Mouse (Mus musculus) lung, postnatal 4 days (tissue): ENCODE data around the gene Cacna1e.

Source experiments
- DNase-seq, 2 experiments: peaks; one replicate each; pipeline ENCODE4 v3.0.0; 2021

Cacna1e gene

GRCm38 (mm10) chr1:154836473-154836872 is 47.8 kb downstream of the Cacna1e start:
- DNase-seq, result no peak

GRCm38 (mm10) chr1:154832168-154832539 is 52.1 kb downstream of the Cacna1e start:
- no peak for DNase-seq

GRCm38 (mm10) chr1:154831269-154832167 is 52.8 kb downstream of the Cacna1e start:
- no peak for DNase-seq

- DNase-seq, result no peak
These were observed 54.2 kb downstream of the Cacna1e start for GRCm38 (mm10) chr1:154830051-154830450.

GRCm38 (mm10) chr1:154823098-154823497 is 61.2 kb downstream of the Cacna1e start:
- no peak for DNase-seq

GRCm38 (mm10) chr1:154820422-154820821 is 63.9 kb downstream of the Cacna1e start:
- DNase-seq, result no peak

GRCm38 (mm10) chr1:154819960-154820359 is 64.3 kb downstream of the Cacna1e start:
- no peak for DNase-seq

GRCm38 (mm10) chr1:154818742-154819141 is 65.6 kb downstream of the Cacna1e start:
- no peak for DNase-seq

GRCm38 (mm10) chr1:154816836-154817235 is 67.5 kb downstream of the Cacna1e start:
- no peak for DNase-seq

- DNase-seq, result no peak
These were observed 68.0 kb downstream of the Cacna1e start for GRCm38 (mm10) chr1:154816267-154816666.

- no peak for DNase-seq
These were observed 78.6 kb downstream of the Cacna1e start for GRCm38 (mm10) chr1:154805742-154806141.

GRCm38 (mm10) chr1:154805038-154805437 is 79.3 kb downstream of the Cacna1e start:
- no peak for DNase-seq

- no peak for DNase-seq
These were observed 81.9 kb downstream of the Cacna1e start for GRCm38 (mm10) chr1:154802301-154802904.

- no peak for DNase-seq
These were observed 85.0 kb downstream of the Cacna1e start for GRCm38 (mm10) chr1:154799257-154799656.

GRCm38 (mm10) chr1:154798771-154799170 is 85.5 kb downstream of the Cacna1e start:
- no peak for DNase-seq

GRCm38 (mm10) chr1:154796685-154797084 is 87.6 kb downstream of the Cacna1e start:
- peak in 1 of 2 experiments; percentile 29 for DNase-seq

GRCm38 (mm10) chr1:154794518-154794951 is 89.8 kb downstream of the Cacna1e start:
- no peak for DNase-seq

- peak; percentile 22 to 35 for DNase-seq
These were observed 92.6 kb downstream of the Cacna1e start for GRCm38 (mm10) chr1:154791544-154792174.

- no peak for DNase-seq
These were observed 95.8 kb downstream of the Cacna1e start for GRCm38 (mm10) chr1:154788491-154788890.

GRCm38 (mm10) chr1:154788069-154788468 is 96.2 kb downstream of the Cacna1e start:
- peak; percentile 71 to 81 for DNase-seq

GRCm38 (mm10) chr1:154787418-154787817 is 96.9 kb downstream of the Cacna1e start:
- no peak for DNase-seq

- peak; percentile 48 to 85 for DNase-seq
These were observed 98.0 kb downstream of the Cacna1e start for GRCm38 (mm10) chr1:154786243-154786669.

GRCm38 (mm10) chr1:154784862-154785261 is 99.4 kb downstream of the Cacna1e start:
- DNase-seq, result no peak

GRCm38 (mm10) chr1:154783521-154783920 is 100.8 kb downstream of the Cacna1e start:
- DNase-seq, result no peak
